Mouse (Mus musculus) R1 (cell line): ENCODE results near the gene Noa1.
A peak's percentile ranks its signal among the peaks of the same experiment; 100 is the strongest.

ENCODE experiments used
- DNase-seq: peaks from one replicate; pipeline ENCODE4 v3.0.0-alpha.2; 2018; ENCODE audit warnings: low read depth, low spot score

Gene Noa1

DNA sequence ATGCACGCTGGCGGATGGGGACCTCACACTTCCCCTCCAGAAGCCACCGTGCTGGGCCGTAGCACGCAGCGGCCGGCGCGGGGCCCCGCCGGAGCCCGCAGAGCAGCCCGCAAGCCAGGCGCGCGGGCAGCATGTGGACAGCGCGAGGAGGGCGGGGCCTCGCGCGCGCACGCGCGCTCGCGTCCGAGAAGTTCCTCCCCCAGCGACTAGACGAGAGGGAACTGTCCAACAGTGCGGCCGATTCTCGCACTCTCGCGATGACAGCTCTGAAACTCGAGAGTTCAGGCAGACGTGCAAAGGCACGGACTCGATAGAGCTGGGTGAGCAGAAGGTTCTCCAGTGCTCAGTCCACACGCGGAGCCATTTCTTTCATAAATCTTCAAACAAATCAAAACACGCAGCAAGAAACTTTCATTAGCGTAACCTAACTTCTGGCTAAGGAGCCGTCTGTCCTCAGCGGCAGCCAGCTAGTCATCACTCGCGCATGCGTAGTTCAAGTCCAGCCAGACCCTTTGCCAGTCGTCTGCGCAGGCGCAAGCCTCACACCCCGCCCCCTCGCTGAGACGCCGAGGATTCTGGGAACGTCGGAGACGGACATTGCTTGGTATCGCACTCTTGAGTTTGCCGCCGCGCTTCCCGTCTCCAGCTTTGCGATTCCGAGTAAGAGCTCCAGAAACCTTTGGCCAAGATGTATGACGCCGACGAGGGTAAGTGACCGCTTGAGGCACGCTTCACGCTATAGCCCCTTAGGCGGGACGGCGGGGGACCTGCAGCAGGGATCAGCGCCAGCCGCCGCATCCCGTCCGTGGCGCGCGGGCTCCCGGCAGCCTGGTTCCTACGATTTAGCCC lies at the start of gene Noa1, which contains the start of gene Polr2b:
Gene Noa1, minus strand, starts transcription at position 161 of the 849 bp plus-strand sequence.
Gene Polr2b, plus strand, starts transcription at position 224 of the 849 bp plus-strand sequence.
- peak; percentile 99 for DNase-seq

DNA sequence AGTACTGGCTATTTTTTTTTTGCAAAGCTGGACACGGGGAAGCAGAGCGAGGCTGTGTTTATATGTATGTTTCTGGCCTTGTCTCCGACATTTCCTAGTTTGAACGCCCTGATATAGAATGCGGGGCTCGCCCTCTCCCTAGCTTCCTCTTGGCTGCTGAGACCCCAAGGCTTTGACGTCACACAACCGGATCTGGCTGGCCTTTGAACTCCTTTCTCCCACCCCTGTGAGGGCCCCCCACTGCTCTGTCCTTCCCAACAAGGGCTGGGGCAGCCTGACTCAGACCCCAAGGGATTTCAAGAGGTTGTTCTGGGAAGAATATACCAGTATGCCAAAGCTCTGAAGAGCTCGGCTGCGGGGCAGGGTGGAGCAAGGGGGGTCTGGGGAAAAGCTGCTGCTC lies 48.5 kb upstream of the Noa1 start:
- peak; percentile 51 for DNase-seq

DNA sequence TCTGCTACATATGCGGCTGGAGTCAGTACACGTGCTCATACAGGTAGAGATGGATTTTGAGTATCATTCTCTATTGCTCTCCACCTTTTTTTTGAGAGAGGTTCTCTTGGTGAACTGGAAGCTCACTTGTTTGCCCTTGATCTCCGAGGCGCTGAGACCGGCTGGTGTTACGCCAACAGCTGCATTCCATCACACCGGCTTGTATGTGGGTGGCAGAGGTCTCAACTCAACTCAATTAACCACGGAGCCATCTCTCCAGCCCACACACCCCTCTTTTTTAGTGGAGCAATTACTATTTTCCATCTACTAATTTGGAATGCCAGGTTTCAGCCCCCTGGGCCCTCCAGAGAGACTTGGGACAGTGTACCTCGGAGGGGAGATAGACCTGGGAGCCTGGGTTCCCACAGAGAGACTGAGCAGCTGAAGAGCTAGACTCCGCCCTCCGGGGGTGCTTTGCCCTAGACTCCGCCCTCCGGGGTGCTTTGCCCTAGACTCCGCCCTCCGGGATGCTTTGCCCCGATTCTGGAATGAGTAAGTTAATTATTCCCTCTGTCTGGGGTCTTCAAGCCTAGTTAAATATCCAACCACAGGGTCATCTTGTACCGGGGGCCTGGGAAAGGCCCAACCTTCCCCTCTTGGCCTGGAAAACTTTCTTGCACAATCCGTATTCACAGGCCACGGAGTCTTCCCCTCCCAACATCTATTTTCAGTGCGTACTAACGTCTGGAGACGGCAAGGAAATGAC lies 47.7 kb upstream of the Noa1 start:
- peak; percentile 76 for DNase-seq

DNA sequence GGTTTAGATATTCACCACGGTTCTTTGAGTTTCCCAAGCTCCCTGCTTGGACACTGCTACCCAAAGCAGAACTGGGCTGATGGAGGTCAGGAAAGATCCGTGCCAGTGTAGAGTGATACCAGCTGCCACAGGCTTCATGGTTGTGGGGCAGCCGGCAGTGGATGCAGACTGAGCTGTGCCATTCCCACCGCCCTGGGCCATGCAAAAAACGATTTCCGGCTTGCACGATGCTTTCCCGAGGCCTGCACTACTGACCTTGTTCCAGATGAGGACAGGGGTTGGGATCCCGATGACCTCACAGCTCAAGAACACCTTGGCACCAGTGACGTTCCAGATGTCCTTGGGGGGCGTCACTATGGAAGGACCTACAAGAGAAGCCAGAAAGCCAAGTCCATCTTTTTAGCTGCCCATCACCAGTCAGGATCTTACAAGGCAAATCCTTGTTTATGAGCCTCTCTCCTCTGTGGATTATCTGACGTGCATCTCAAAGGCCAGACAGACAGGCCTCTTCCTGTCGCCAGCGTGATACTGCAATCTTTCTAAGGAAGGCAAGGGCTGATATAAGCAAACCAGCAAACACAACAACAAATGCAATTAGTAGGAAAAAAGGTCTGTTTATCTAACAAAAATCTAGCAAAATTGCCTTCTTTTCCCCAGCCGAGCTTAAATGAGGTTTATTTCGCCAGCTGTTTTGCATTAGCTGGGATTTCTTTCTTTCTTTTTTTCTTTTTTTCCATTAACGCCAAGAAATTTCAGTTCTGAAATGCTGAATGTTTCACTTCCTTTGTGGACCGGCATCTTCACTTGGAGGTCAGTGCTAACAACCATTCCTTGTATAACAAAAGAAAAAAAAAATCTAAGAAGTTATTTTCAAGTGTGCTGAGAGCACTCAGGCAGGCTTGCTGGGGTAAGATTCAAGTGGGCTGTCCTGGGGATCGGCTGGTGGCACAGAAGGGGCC lies 45.7 kb upstream of the Noa1 start:
- no peak for DNase-seq

DNA sequence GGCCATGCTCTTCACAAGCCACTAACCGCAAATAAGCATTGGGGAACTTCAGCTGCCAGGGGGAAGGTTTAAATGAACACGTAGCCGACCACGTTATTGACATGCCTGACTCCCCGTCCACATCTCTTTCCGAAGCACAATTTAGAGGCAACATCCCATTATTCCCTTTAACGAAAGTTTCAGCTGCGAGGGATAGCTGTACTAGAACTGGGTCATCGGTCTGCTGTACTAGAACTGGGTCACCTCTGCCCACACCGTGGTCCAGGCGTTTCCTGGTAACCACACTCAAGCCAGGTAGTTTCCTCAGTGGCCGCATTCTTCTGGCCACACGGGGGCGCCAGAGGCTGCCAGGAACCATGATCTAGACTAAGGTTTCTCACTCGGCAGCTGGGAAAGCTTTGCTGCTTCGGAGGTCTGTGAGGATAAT lies 44.5 kb upstream of the Noa1 start:
- DNase-seq: peak; percentile 82

DNA sequence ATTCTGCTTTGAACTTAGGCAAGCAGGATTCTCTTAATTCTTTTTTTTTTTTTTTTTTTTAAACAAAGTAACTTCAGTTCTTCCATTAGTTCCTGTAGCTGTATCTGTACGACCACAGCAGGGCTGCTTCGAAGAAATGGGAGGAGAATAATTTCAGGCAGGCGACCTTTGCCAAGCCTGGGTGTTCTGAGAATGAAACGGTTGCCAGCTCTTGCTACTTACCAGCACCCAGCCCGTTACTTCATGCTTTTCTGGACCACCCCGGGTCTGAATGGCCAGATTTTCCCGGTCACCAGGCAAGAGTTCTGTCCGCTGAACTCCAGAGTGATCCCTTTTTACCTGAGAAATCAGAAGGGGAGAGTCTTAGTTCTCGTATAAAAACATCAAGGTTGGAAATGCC lies 41.8 kb upstream of the Noa1 start:
- no peak for DNase-seq

DNA sequence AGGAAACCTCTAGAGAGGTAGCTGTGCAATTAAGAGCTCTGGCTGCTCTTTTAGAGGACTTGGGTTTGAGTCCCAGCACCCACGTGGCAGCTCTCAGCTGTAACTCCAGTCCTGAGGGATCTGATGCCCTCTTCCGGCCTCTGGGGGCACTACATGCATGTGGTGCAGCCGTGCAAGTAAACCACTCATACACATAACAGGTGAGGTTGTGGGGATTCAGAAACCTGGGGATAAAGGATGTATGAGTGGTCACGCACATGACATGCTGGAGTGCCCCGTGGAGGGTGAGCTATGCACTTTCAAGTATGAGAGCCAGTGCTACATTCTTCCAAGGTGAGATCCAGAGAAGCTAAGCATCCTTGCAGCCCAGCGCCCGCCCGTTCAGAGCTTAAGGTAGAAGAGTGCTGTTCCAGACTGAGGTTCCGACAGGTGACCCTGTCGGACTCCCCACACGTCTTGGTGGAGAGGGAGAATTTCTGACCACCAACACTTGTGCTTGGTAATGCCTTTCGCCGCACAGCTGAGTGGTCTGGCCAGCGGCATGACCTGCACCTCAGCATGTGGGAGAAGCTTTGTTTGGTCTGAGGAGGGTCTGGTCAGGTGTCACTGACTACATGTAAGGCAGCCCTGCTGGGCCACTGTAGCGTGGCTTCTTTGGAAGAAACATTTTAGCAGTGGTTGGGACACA lies 40.2 kb upstream of the Noa1 start:
- peak; percentile 88 for DNase-seq

DNA sequence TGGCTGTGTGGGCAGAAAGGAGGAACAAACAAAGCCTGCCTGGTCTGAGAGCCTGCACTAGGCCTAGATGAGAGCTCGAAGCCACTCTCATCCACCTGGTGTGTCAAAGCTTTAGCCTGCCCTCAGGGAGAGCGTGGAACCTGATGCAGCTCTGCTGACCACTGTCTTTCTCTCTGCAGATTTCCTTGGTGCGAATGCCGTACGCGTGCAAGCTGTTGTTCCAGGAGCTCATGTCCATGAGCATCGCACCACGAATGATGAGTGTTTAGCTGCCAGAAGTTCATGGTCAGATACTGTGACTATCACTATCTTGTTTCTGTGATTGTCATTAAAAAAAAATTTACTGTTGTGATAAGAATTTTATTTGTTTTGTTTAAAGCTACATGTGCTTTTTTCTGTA lies 39.0 kb upstream of the Noa1 start:
- no peak for DNase-seq

DNA sequence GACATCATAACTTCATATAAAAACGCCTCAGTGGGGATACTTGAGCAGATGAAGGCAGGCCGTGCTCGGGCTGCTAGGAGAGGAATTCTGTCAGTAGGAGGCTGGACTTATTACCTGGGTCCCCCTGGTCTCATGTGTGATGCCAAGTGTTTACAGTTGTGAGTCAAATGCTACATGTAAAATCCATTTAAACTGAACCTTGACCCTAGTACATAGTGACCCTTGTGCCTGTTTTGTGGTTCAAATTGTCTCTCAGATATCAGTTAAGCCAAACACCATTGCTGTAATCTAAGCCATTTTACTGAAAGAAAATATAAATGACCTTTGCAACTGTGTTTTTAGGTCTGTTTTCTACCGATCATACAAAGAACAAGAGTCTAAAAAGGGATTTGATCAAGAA lies 30.1 kb upstream of the Noa1 start:
- DNase-seq: no peak

DNA sequence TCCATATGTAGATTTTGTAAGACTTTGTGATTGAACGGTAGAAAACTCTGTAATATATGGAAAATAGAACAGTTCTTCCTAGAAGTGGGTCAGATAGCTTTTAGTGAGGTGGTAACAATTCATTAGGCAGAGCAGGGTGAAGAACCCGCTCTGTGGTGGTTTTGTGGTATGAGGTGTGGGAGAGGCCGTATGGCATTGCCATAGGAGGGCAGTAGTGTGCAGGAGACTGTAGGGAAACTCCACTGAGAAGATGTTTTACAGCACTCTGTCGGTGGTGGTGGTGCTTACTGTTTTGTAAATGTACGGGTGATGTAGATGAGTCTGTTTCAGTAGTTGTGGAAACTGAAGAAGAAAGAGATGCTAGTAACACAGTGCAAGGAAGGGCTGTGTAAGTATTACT lies 20.3 kb upstream of the Noa1 start:
- DNase-seq: peak; percentile 46

DNA sequence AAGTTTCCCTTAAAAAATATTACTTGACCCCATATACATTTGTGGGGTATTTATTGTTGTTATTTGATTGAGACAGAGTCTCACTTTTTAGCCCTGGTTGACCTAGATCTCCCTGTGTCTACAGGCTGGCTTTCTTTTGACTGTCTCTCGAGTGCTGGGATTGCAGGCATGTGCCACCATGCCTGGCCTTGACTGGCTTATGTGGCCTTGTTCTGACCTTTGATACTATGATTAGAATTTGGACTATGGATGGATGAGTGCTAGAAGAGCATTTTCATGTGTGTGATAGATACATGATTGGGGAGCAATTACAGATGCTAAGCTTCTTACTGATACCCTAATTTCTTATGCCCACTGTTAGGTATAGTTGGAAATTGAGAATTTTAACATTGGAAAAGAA lies 15.1 kb upstream of the Noa1 start:
- no peak for DNase-seq

DNA sequence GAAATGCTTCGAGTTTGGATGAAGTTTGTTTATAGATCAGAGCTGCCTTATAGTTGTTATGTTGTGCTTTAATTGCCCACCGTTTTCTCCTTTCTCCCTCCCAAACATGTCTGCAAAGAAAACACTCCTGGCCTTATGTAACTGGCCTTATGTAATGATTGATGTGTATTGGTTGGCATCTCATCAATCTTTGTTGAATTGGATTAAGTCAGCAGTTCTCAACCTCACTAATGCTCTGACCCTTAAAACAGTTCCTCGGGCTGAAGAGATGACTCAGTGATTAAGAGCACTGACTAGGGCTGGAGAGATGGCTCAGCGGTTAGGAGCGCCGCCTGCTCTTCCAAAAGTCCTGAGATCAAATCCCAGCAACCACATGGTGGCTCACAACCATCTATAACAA lies 5.1 kb upstream of the Noa1 start:
- no peak for DNase-seq

DNA sequence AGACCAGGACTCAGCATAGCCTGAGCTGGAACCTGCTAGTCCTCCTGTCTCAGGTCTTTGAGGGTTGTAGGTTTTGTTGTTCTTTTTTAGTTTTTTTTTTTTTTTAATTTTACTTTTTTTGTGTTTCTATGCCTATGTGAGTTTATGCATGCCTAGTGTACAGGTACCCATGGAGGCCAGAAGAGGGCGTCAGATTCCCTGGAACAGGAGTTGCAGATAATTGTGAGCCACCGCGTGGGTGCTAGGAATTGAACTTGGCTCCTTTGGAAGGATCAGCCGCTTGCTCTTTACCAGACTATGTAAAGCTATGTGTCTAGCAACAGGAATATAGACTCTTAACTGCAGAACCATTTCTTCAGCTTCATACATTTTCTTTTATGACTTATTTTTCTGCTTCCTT lies 4.3 kb upstream of the Noa1 start:
- peak; percentile 70 for DNase-seq

DNA sequence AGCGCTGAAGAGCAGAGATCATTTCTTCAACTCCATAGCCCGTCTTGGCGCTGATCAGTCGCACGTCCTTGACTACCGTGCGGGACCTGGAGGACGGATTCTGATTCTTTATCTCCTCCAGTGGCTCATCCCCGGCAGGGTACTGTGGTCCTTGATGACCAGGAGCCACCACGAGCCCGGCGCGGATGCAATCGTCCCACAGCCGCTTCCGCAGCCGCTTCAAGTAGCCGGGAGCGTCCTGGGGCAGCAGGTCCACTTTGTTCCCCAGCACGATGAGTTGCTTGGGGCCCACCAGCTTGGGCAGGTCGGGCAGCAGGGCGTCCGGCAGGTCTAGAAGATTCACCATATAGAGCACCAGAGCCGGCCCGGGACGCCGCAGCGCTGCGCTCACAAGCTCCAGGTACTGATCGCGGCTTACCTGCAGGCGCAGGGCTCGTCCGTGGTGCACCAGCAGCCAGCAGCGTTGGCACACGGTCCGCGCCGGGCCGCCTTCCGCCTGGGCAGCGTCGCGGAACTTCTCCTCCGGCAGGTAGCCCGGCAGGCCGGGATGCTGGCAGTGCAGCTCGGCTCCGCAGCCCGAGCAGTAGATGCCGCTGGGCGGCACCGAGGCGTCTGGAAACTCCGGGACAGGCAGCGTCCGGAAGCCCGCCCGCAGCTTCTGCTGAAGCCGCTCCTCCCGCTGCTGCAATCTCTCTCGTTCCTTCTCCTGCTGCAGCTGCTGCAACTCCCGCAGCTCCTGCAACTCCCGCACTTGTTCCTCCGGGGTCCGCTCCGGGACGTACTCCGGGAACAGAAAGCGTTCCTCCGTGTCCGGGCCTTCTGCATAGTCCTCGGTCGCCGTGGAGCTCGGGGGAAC lies 605 bp downstream of the Noa1 start:
- peak; percentile 72 for DNase-seq

DNA sequence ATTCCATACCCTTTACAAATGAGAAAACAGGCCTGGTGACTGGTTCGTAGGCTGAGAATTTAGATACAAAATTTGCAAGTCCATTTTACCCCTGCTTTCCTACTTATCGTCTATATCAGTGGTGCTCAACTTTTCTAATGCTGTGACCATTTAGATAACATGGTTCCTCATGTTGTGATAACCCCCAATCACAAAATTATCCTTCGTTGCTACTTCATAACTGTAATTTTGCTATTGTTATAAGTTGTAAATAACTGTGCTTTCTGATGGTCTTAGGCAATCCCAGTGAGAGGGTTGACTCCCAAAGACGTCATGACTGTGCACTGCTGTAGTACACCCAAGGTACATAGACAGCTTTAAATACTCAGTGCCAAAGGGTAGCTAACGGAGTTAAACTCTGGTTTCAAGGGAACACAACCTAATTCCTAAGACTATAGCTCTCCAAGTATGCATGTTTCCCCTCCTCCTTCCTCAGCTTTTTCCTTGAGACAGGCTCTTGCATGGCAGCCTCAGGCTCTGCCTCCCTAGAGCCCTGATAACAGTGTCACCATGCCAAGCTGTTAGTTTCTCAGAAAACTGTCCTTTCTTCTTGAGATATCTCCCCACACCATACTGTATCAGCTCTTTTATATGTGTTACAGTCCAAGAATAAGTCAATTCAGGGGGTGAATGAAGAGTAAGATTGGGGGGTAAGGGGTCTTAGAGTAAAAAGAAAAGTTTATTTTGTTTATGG lies 1.9 kb downstream of the Noa1 start:
- DNase-seq: no peak

DNA sequence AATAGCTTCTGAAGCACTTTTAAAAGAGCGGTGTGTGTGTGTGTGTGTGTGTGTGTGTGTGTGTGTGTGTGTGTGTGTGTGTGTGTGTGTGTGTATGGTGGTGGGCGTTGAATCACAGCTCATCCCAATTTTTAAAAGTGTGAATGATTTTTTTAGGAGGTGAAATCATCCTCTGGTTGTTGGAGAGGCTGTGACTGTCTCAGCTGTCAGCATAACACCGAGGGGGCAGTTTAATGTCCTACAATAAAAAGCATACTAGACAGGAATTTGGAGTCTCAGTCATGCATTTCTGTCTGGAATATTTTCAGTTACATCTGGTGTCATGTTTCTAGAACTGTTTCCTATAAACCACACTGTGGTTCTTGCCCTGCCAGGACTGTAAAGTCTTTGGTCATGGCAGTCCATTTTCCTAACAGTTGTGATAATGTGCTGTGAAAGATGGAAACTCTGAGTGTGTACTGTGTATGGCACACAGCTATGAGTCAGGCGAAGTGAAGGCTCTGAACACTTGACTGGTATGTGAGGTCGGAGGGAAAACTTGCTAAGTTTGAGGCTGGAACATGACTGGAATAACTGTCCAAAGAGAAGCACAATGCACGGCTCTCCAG lies 8.5 kb downstream of the Noa1 start:
- DNase-seq: no peak

DNA sequence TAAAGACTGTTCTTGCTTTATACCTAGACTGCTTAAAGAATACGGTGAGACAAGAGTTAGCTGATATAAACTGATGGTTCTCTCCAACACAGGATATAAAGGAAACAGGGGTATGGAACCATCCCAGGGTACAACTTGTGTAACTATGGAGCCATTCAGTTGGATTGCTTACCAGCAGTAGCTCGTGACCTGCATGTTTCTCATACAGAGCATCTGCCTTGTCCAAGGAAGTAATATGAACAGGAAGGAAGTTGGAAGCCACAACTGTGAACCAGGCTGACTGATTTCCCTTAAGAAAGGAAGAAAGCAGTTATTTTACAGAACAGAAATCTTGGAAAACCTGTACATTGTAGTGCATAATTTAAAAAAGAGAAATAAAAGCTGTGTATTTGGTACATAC lies 10.4 kb downstream of the Noa1 start:
- no peak for DNase-seq

DNA sequence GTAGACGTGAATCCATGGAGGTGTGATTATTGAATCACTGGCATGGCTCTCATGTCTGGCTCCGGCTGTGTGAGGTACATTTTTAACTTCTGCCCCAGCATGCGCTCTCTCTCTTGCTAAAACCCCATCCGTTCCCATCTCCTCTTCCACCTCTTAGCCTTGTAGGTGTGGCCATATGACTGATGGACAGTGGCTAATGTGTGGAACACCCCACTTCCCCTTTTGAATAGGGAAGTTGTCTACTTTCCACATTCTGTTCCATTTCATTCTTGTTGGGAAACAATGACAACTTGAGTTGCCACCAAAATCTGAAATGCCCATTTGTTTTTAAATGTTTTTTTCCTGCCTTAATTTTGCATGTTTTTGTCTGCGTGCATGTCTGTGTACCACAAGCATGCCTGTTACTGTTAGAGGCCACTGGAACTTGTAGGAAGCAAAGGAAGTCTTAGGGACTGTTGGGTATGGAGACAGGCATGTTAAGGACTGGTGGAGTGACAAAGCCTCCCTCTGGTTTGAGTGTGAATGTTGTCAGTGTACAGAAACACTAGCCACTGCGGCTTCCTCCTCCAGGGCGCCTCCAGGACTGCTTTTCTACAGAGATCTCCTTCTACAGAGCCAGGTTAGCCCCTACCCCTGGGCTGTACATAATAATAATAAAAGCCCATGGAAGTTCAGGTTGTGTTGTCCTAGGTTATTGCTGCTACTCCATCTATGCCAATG lies 16.9 kb downstream of the Noa1 start:
- DNase-seq: no peak
